Mouse (Mus musculus) embryonic facial prominence, embryonic 10.5 days (tissue): ENCODE measurements around the gene Dnah17. TPM values are rescaled to one million over a fixed set of nuclear protein-coding genes. Genes with fewer than 3 reads are reported as not detected.

Source experiments
- DNase-seq: peaks from one replicate; pipeline ENCODE4 v3.0.0-alpha.2; 2017; ENCODE audit warnings: low spot score
- H3K27ac ChIP-seq: fragments of 300-500 bp; sonication (generic); replicated peaks from 2 replicates; pipeline ENCODE4 v1.5.1; 2016; ENCODE audit warnings: mild to moderate bottlenecking
- H3K27me3 ChIP-seq: fragments of 300-500 bp; sonication (generic); replicated peaks from 2 replicates; pipeline ENCODE4 v1.6.1; 2016; ENCODE audit warnings: low read depth, mild to moderate bottlenecking; ENCODE audit not compliant: poor library complexity, severe bottlenecking
- H3K36me3 ChIP-seq: fragments of 300-500 bp; sonication (generic); replicated peaks from 2 replicates; pipeline ENCODE4 v1.6.1; 2016; ENCODE audit warnings: mild to moderate bottlenecking, moderate library complexity
- H3K4me1 ChIP-seq: fragments of 300-500 bp; sonication (generic); 2 replicates; pipeline ENCODE4 v1.6.1; 2016
- H3K4me3 ChIP-seq: fragments of 300-500 bp; sonication (generic); 2 replicates; pipeline ENCODE4 v1.5.1; 2016; ENCODE audit warnings: mild to moderate bottlenecking, moderate library complexity
- H3K9me3 ChIP-seq: fragments of 300-500 bp; sonication (generic); 2 replicates; pipeline ENCODE4 v1.6.1; 2016; ENCODE audit warnings: mild to moderate bottlenecking
- WGBS: fragments of 180-500 bp; shearing (Covaris S2); methylation state at CpG from one replicate; pipeline ENCODE4 v1.1.7; 2016; 5-methylcytosine and 5-hydroxymethylcytosine counted together
- polyA plus RNA-seq: library from polyadenylated mRNA; unstranded; fragments of >200 nt; fragmentation: Nextera tagmentation; extraction: Ambion mirVana; gene quantifications from 2 replicates; pipeline ENCODE4 v1.2.1, GENCODE M21; 2016

The Dnah17 gene
- polyA plus RNA-seq, 1 experiment from 2014 or later, result 0.17 TPM

DNA sequence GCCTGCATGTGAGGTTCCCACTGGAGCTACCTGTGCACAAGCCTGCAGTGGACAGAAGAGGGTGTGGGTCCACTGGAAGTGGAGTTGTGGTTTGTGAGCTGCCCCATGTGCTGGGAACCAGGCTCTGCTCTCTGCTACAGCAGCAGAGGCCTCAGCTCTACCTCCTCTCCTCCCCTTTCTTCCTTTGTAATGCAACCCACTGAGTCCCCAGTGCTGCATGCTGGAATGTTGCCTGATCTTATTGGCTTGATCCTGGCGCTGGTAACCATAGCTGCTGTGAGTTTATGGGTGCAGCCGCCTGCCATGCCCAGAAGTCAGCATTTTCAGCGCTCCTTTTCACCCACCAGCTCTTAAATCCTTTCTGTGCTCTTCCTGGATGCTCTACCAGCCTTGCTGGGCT, 134.4 kb downstream of the Dnah17 start:
- H3K27ac ChIP-seq, result no peak overlapping the region; the same call in 1 of the 2 replicates
- no peak for DNase-seq
- no peaks in the 10 kb centered on the region for H3K9me3 ChIP-seq
- H3K27me3 ChIP-seq, result no peaks in the 10 kb centered on the region
- H3K4me3 ChIP-seq, result no peak overlapping the region
- 28% methylated on average over 3 of the region's 3 CpGs for WGBS
- peaks cover 67% of the 10 kb centered on the region for H3K4me1 ChIP-seq
- peaks cover 36% of the 10 kb centered on the region for H3K36me3 ChIP-seq

DNA sequence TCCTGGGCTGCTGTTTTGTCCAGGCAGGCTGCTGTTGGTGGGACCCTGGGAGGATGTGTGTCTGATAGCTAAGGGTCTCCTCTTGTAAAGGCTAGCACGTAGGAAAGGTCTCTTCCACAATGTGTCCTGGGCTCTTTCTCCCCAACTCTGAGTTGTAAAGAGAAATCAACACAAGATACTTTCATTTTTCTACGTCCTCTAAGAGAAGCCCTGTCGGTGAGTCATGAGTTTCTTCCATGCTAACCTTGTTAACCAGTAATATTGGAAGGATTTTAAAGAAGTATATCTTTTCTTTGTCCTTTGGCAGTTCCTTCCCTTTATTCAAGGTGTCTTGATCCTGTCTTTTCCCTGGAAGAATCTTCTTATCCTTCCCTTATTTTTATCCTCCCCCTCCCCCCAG, 134.8 kb downstream of the Dnah17 start:
- no peaks in the 10 kb centered on the region for H3K9me3 ChIP-seq
- 61% methylated on average over 3 of the region's 3 CpGs for WGBS
- no peak overlapping the region for H3K4me3 ChIP-seq
- peaks cover 68% of the 10 kb centered on the region for H3K4me1 ChIP-seq
- H3K27ac ChIP-seq, result peak overlapping the region; percentile 19; the same call in 1 of the 2 replicates
- no peak for DNase-seq
- H3K27me3 ChIP-seq, result no peaks in the 10 kb centered on the region
- peaks cover 32% of the 10 kb centered on the region for H3K36me3 ChIP-seq

DNA sequence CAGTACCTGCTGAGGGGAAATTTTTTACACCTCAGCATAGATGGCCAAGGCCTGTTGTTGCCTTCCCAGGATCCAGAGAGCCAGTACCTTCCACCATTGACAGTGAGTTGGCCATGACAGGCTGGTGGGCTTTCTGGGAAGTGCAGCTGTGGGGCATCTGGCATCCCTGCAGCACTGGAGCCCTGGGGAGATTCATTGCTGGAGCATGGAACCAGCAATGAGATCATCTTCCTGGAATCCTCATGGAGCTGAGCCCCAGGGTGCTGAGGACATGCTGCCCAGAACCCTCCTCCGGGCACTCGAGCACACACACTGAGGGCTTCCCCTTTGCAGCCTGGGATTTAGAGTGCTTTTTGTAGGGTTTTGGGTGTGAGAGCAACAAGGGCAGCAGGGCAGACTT, 135.2 kb downstream of the Dnah17 start:
- Histone ChIP-seq H3K27ac (0 out of 2 replicates have a peak overlapping the region, but pooled peaks have one; percentile 19), H3K4me3 (no peak overlapping the region), H3K27me3 (no peaks in the 10 kb centered on the region), H3K4me1 (peaks cover 72% of the 10 kb centered on the region), H3K36me3 (peaks cover 28% of the 10 kb centered on the region), H3K9me3 (no peaks in the 10 kb centered on the region)
- DNase-seq, result no peak
- WGBS, result 58% methylated on average over 2 of the region's 2 CpGs

DNA sequence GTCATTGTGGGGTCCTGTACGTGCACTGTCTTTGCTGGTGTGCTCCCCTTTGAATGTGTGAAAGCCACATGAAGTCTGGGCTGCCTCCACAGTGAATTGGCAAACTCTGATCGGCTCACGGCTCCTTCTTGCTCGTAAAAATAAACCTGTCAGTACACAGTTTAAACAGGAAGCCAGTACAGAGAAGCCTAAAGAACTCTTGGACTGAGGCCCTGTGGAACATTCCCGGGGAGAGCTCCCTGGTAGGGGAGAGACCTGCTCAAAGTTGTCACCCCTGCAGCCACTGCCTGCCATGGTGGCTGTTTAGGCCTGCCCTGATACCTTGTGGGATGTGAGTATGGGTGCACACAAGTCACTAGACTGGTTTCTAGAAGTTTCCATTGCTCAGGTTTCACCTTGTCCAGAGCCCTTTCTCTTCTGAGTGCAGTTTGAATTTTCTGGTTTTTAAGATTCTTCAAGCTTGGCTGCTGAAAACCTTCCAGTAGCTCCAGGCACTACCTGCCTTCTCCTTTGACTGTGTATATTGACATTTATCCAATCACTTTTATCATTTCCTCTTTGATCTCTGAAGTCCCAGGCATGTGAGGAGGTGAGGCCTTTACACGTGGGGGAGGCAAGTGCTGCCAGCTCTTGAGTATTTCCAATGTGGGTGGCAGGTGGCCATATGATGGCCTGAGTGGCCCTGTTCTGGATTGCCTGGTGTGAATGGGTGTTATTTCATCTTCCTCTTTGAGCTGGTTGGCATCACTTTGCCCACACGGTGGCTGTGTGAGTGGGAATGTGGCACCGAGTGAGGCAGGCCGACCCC, 136.0 kb downstream of the Dnah17 start:
- Histone ChIP-seq H3K36me3 (peaks cover 20% of the 10 kb centered on the region), H3K4me1 (peaks cover 78% of the 10 kb centered on the region), H3K27ac (no peak overlapping the region), H3K9me3 (no peaks in the 10 kb centered on the region), H3K4me3 (no peak overlapping the region), H3K27me3 (no peaks in the 10 kb centered on the region)
- WGBS, result 75% methylated on average over 9 of the region's 9 CpGs
- DNase-seq, result no peak

DNA sequence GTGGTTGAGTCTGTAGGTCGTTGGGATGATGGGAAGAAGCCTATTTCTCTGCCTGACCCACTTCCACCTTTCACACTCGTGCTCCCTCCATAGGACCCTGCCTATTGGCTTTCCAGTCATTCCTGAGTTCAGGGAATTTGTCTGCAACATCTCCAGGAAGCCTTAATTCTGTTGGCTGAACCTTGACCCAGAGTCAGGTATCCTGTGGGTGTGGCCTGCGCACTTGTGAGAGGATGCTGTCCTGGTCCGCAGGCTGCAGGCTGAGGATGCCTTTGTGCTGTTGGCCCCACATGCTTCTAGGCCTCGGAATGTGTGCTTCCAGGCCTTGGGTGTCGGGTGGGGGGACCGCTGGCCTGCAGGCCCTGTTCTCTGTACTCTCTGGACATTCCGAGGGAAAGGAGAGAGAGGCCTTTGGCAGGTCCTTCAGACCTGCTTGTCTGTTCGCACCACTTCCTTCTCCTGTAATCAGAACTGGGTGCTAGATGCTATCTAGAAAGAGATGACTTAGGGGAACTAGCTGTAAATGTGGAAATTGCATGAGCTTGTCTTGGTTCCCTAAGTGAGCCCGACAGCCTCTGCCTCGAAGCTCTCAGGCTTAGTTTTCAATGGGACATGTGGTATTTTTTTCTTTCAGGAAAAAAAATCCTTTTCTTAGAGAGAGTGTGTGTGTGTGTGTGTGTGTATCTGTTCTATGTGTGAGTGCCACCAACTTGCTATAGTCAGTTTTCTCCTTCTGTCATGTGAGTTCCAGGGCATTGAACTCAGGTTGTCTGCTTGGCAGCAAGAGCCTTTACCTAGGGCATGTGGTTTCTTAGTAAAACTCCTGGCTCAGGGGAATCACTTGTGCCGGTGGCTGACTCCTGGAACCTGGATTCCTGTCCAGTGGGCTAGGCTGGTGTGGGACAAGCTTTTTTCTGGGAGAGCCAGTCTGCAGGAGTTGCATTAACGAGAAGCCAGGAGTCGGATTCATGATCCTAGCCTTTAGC, 137.0 kb downstream of the Dnah17 start:
- peaks cover 76% of the 10 kb centered on the region for H3K4me1 ChIP-seq
- 74% methylated on average over 14 of the region's 14 CpGs for WGBS
- DNase-seq, result no peak
- H3K36me3 ChIP-seq, result peaks cover 10% of the 10 kb centered on the region
- H3K27me3 ChIP-seq, result no peaks in the 10 kb centered on the region
- no peak overlapping the region for H3K4me3 ChIP-seq
- no peaks in the 10 kb centered on the region for H3K9me3 ChIP-seq
- H3K27ac ChIP-seq, result no peak overlapping the region

DNA sequence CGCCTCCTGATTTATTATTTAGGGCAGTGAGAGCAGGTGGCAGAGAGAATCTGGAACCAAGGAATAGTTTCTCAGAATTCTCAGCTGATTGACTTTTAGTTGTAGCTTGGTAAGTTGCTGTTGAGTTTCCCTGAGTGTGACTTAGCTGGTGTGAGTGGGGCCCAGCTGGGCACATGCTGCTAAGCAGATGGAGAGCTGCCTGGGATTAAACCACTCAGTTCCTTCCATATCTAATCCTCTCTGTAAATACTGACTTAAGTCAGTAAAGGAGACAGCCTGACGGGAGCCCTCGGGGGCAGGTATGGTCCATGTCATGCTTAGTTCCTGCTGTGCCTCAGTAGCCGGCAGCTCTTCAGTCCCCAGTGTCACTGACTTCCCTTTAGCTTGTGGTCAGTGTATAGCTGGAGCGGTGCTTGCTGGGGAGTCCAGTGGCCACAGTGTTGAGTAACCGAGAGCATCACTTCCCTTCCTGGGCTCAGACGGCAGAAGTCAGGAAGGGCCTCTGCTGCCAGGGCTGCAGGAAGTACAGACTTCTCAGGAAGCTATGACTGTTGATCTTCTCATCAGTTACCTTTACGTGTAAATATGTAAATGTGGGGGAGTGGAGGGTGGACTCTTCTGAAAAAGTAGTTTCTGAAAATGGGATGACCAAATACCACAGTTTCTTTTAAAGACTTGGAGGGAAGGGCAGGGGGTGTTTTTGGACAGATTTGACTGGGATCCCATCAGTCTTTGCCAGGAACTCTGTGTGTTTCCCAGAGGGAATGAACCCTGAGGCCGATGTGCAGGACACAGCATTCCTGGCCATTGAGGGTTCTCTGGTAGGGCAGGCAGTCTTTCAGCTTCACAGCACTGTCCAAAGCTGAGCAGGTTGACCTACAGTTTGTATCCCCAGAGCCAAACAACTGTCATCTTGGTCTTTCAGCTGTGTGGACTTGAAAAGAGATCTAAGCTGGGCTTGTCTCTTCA, 138.6 kb downstream of the Dnah17 start:
- H3K27me3 ChIP-seq, result no peaks in the 10 kb centered on the region
- H3K4me3 ChIP-seq, result no peak overlapping the region
- H3K36me3 ChIP-seq, result no peaks in the 10 kb centered on the region
- peaks cover 86% of the 10 kb centered on the region for H3K4me1 ChIP-seq
- H3K9me3 ChIP-seq, result no peaks in the 10 kb centered on the region
- DNase-seq, result no peak
- WGBS, result 55% methylated on average over 9 of the region's 9 CpGs
- no peak overlapping the region for H3K27ac ChIP-seq

DNA sequence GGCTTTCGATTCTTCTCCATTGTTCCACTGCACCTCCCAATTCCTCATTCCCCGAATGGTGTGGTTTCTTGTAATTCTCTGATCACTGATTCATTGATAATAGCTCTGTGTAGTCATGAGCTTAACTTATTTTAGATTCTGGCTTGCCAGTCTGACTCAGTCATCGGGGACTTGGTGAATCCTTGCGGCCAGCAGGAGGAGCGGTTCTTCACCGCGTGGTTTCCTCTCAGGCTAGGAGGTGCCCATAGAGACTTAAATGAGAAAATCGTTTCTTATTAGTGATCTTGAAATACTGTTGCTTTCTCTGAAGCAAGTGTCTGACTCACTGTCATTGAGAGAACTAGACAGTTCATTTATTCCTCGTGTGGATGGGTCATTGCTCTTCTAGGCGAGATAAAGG, 140.5 kb downstream of the Dnah17 start:
- H3K36me3 ChIP-seq, result no peaks in the 10 kb centered on the region
- 64% methylated on average over 10 of the region's 10 CpGs for WGBS
- H3K27ac ChIP-seq, result no peak overlapping the region
- no peak overlapping the region for H3K4me3 ChIP-seq
- H3K9me3 ChIP-seq, result no peaks in the 10 kb centered on the region
- peaks cover 80% of the 10 kb centered on the region for H3K4me1 ChIP-seq
- no peaks in the 10 kb centered on the region for H3K27me3 ChIP-seq
- no peak for DNase-seq

DNA sequence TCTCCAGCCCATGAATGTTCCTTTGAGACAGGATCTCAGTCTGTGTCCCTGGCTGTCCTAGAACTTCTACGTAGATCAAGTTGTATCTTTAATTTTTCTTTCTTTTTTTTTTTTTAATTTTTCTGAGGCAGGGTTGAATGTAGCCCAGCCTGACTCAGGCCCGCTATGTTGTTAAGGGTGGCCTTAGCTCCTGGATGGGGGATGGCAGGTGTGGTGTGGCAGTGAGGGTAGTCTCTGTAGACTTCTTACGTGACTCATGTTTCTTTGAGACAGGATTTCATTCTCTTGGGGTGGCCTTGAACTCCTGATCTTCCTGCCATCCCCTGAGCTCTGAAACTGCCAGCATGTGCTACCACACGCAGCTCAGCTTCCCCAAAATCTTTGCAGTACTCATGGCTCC, 141.2 kb downstream of the Dnah17 start:
- H3K9me3 ChIP-seq, result no peaks in the 10 kb centered on the region
- H3K4me3 ChIP-seq, result no peak overlapping the region
- no peaks in the 10 kb centered on the region for H3K36me3 ChIP-seq
- H3K27ac ChIP-seq, result no peak overlapping the region
- H3K4me1 ChIP-seq, result peaks cover 73% of the 10 kb centered on the region
- no peak for DNase-seq
- no peaks in the 10 kb centered on the region for H3K27me3 ChIP-seq
- WGBS, result 88% methylated on average over 4 of the region's 4 CpGs

DNA sequence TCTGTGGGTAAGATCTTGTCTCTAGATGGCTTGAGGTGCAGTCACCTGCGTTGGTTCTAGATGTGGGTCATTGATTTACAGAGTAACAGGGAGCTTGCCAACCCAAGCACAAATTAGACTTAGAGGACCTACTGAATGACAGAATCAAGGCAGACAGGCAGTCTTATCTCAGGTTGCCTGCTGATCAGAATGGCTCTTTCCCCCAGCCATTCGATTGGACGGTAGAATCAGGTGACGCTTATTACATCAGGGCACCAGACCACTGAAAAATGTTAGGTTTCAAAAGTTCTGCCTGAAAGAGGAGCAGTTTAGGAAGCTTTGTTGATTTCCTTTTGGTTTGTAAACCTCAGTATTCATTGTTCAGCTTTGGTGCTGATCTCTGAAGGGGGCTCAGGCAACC, 142.5 kb downstream of the Dnah17 start:
- DNase-seq, result no peak
- no peaks in the 10 kb centered on the region for H3K9me3 ChIP-seq
- H3K36me3 ChIP-seq, result no peaks in the 10 kb centered on the region
- H3K4me3 ChIP-seq, result peak overlapping the region; percentile 100
- no peaks in the 10 kb centered on the region for H3K27me3 ChIP-seq
- WGBS, result 73% methylated on average over 4 of the region's 4 CpGs
- H3K27ac ChIP-seq, result no peak overlapping the region
- H3K4me1 ChIP-seq, result peaks cover 62% of the 10 kb centered on the region

DNA sequence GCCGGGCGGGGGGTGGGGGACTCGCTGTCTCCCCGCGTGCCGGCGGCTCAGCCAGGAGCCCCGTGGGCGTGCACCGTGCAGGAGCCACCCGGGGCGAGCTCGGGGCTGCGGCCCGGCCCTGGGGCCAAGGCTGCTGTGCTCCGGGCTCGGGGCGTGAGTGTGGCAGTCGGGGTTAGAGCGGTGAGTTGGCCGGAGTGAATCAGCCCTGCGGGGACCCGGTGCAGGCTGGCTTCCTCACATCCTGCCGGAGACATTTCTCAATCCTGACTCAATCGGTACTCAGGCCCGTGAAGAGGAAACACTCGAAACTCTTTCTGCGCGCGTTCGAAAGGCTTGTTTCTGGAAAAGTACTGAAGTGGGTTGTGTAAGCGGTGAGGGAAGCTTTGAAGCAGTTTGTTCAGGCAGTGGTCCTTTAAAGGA, 143.4 kb downstream of the Dnah17 start:
- Histone ChIP-seq H3K4me1 (peaks cover 53% of the 10 kb centered on the region), H3K9me3 (no peaks in the 10 kb centered on the region), H3K27me3 (no peaks in the 10 kb centered on the region), H3K36me3 (no peaks in the 10 kb centered on the region), H3K4me3 (peak overlapping the region; percentile 100), H3K27ac (peak overlapping the region; percentile 87)
- WGBS, result 3% methylated on average over 32 of the region's 32 CpGs
- DNase-seq, result no peak

DNA sequence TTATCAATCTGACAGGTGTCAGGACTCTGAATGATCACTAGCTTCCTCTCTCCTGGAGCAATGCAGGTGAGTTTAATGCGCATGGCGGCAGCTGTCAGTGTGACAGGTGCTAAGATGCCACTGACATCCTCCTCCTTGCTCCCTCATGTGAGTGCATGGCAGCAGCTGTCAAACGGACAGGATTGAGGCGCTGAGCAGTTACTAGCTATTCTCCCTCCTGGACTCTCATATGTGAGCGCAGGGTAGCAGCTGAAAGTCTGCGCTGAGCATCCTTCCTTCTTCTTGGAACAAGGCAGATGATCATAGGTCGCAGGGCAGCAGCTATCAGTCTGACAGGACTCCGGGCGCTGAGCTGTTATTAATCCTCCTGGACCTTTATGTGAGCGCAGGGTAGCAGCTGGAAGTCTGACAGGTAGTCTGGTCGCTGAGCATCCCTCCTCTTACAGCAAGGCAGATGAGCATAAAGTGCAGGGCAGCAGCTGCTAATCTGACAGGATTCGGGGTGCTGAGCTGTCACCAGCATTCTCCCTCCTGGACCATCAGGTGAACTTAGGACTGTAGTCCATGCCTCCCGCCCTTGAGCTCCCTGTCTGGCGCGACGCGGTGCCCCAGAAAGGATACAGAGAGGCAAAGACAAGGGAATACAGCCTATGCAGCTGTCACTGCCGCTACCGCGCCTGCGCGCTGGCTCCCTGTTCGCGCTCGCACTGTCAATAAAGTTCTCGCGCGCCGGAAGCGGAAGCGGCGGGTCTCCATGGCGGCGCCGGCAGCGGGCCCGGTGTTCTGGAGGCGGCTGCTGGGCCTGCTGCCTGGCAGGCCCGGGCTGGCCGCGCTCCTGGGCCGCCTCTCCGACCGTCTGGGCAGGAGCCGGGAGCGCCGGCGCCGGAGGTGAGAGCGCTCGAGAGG, 144.1 kb downstream of the Dnah17 start, which contains the start of gene Pgs1:
Gene Pgs1, plus strand, starts transcription at position 167 of the 906 bp plus-strand sequence.
- H3K27ac ChIP-seq, result peak within 1 kb of the TSS; percentile 87
- peak within 1 kb of the TSS; percentile 100 for H3K4me3 ChIP-seq
- DNase-seq, result peak; percentile 94
- no peaks in the 10 kb centered on the region for H3K27me3 ChIP-seq
- peaks cover 46% of the 10 kb centered on the region for H3K4me1 ChIP-seq
- no peaks in the 10 kb centered on the region for H3K36me3 ChIP-seq
- H3K9me3 ChIP-seq, result no peaks in the 10 kb centered on the region
- WGBS, result 7% methylated on average over 51 of the region's 51 CpGs
